Mouse (Mus musculus): ENCODE data around the gene Ube2f.

DNA sequence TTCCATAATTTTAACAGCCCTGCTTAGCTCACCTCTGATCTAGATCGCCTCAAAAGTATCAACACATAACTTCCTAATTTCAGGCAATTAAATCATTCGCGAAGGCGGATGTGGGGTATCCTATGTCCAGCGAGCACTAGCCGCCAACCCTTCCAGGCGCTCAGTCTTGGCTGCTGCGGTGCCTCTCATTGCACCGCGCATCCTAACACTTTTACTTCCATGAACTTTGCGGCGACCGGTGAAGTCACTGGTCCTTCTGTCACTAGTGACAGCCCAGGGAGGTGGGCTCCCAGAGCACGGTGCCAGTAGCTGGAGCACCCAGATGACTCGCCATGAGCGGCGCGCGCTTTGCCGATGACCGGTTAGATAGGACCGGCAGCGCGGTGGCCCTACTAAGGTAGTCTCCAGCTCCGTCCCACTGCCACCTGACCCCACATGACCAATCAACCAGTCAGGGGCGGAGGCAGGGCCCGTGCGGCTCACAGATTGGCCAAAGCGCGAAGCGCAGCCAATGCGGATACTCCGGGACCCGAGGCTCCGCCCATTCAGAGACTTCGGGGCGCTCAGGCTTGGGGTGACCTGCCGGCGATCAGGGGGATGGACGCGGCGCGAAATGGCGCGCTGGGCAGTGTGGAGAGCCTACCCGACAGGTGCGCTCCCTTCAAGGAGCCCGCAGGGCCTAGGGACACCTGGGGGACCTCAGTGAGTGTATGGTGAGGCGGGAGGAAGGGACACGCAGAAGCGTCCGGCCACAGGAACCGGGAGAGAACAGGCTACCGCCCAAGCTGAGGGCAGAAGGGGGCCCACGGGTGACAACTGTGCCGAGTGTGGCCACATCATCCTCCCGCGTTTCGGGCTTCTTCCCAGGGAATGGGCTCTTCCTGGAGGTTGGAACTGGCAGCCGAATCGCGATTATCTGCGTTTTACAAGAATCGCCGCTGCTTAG lies 48.0 kb downstream of the Ube2f start, which contains the start of gene Scly:
- TF ChIP-seq CTCF (IDR thresholded peaks at IDR 0.05; ENCODE audit: low read depth) (no peak), EP300 (IDR thresholded peaks at IDR 0.05; ENCODE audit: low read depth) (no peak)

All from liver, postnatal 0 days (tissue).